Mouse (Mus musculus) hindbrain, embryonic 13.5 days (tissue): ENCODE measurements at regions not wholly inside any gene's neighbourhood (a gene's known extent, or its start where the extent isn't known, plus 50 kb on each side); places are given as distances from the start of the nearest gene placed in this dataset.

Source experiments
- ATAC-seq: fragments of 200-750 bp; cut with Nextera tagmentation; 2 replicates; pipeline ENCODE4 v1.8.0; 2017; ENCODE audit warnings: moderate TSS enrichment; ENCODE audit not compliant: low FRiP score
- H3K27ac ChIP-seq: fragments of 300-500 bp; sonication (generic); 2 replicates; pipeline ENCODE4 v1.5.1; 2015; ENCODE audit warnings: inconsistent platforms, mild to moderate bottlenecking, moderate library complexity
- H3K27me3 ChIP-seq: fragments of 300-500 bp; sonication (generic); 2 replicates; pipeline ENCODE4 v1.6.1; 2015; ENCODE audit warnings: mild to moderate bottlenecking, inconsistent platforms
- H3K36me3 ChIP-seq: fragments of 300-500 bp; sonication (generic); 2 replicates; pipeline ENCODE4 v1.6.1; 2015; ENCODE audit warnings: mild to moderate bottlenecking, inconsistent platforms
- H3K4me1 ChIP-seq: fragments of 300-500 bp; sonication (generic); replicated peaks from 2 replicates; pipeline ENCODE4 v1.6.1; 2015; ENCODE audit warnings: inconsistent platforms
- H3K4me2 ChIP-seq: fragments of 300-500 bp; sonication (generic); 2 replicates; pipeline ENCODE4 v1.6.1; 2015; ENCODE audit warnings: inconsistent platforms, mild to moderate bottlenecking, moderate library complexity
- H3K4me3 ChIP-seq: fragments of 300-500 bp; sonication (generic); 2 replicates; pipeline ENCODE4 v1.5.1; 2015; ENCODE audit warnings: mild to moderate bottlenecking, inconsistent platforms
- H3K9ac ChIP-seq: fragments of 300-500 bp; sonication (generic); 2 replicates; pipeline ENCODE4 v1.6.1; 2015; ENCODE audit warnings: mild to moderate bottlenecking, inconsistent platforms
- H3K9me3 ChIP-seq: fragments of 300-500 bp; sonication (generic); 2 replicates; pipeline ENCODE4 v1.6.1; 2016; ENCODE audit warnings: inconsistent platforms
- WGBS: fragments of 180-500 bp; shearing (Covaris S2); methylation state at CpG from one replicate; pipeline ENCODE4 v1.1.7; 2015; 5-methylcytosine and 5-hydroxymethylcytosine counted together

GRCm38 (mm10) chr14:71359581-71359980 is 759.9 kb upstream of the Fam160b2 start:
- 85% methylated on average over 1 of the region's 1 CpGs for WGBS
- Histone ChIP-seq H3K9ac (no peak overlapping the region), H3K4me3 (no peak overlapping the region), H3K36me3 (no peaks in the 10 kb centered on the region), H3K4me2 (no peak overlapping the region), H3K27ac (no peak overlapping the region), H3K9me3 (no peaks in the 10 kb centered on the region), H3K4me1 (no peaks in the 10 kb centered on the region), H3K27me3 (no peaks in the 10 kb centered on the region)
- no peak for ATAC-seq

GRCm38 (mm10) chr14:71338219-71338618 is 738.6 kb upstream of the Fam160b2 start:
- no peak for ATAC-seq
- 82% methylated on average over 5 of the region's 5 CpGs for WGBS
- no peaks in the 10 kb centered on the region for H3K9me3 ChIP-seq

DNA sequence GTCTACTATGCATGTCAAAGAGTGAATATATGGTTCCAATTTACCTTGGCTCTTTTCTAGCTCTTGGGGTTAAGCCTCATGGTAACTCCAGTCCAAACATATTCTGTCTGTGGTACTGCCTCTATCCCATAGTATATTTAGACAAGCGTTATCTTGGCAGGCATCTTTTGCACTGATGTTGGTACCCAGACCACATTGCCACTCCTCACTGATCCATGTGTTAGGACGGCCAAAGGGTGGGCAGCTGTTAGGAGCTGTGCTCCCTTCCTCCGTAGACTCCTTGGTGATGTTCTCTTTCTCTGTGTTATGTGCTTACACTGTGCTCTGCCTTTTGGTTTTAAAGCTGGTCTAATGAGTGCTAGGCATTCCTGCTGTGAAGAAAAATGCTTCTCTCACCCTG is 737.3 kb upstream of the Fam160b2 start:
- H3K4me3 ChIP-seq, result no peak overlapping the region
- no peak for ATAC-seq
- WGBS, result 87% methylated on average over 3 of the region's 3 CpGs

More at GRCm38 (mm10) chr14:71338219-71338618, 738.6 kb upstream of the Fam160b2 start:
- Histone ChIP-seq H3K4me1 (no peaks in the 10 kb centered on the region), H3K36me3 (no peaks in the 10 kb centered on the region), H3K9ac (no peak overlapping the region), H3K4me3 (no peak overlapping the region), H3K27me3 (no peaks in the 10 kb centered on the region), H3K4me2 (no peak overlapping the region), H3K27ac (no peak overlapping the region)

DNA sequence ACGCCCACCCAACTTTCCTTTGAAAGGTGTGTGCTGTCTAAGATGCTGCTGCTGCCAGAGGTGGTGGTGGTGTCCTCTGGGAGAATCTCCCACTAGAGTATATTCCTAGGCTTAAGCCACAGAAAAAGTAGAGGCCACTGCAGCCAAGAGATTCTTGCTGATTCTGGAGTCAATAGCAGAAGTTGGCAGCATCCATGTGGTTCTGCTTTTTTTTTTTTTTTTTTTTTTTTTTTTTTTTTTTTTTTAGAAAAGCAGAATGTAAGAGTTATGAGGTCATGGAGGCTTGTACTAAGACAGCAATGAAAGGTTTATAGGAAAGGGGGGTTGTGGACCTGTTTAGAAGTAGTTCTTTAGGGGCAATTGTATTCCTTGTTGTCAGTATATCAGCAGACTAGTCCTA is 734.4 kb upstream of the Fam160b2 start:
- H3K9me3 ChIP-seq, result no peaks in the 10 kb centered on the region
- H3K27ac ChIP-seq, result no peak overlapping the region
- no peak overlapping the region for H3K4me2 ChIP-seq
- no peaks in the 10 kb centered on the region for H3K36me3 ChIP-seq
- no peaks in the 10 kb centered on the region for H3K4me1 ChIP-seq
- H3K4me3 ChIP-seq, result no peak overlapping the region
- no peak for ATAC-seq
- H3K27me3 ChIP-seq, result no peaks in the 10 kb centered on the region
- no peak overlapping the region for H3K9ac ChIP-seq
- WGBS, result 94% methylated on average over 1 of the region's 1 CpGs

More for the DNA sequence above, 737.3 kb upstream of the Fam160b2 start:
- no peaks in the 10 kb centered on the region for H3K27me3 ChIP-seq
- no peaks in the 10 kb centered on the region for H3K36me3 ChIP-seq
- H3K9me3 ChIP-seq, result no peaks in the 10 kb centered on the region
- H3K4me2 ChIP-seq, result no peak overlapping the region
- no peak overlapping the region for H3K9ac ChIP-seq
- no peak overlapping the region for H3K27ac ChIP-seq
- no peaks in the 10 kb centered on the region for H3K4me1 ChIP-seq

DNA sequence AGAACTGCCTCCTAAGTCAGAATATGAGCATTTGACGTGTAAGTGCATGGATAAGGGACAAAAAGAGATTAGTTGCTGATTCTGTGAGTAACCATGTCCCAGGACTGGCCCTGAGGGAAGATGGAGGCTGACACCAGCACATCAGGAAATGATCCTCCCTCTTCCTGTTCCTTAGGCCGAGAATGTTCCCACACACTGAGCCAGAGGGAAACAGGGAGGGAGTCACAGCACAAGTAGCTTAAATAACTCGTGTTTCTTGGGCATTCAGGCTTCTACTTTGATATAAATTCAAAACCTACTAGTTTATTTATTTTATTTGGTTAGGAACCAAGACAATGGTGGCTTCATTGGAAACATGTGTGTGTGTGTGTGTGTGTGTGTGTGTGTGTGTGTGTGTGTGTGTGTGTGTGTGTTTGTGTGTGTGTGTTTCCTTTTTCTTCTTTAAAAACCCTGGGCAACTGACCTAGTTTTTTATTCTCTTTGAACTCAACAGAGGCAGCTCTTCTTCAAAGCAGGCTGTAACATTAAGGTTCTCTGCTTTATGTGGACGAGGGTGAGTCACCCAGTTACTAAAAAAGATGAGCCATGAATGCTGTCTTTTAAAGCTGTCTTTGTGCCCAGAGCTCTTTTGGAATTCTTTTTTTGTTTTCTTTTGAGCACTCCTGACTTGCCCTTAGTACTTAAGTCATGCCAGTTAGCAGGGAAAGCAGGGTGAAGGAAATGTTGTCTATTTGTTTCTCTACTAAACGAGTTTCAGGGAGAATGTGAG is 730.4 kb upstream of the Fam160b2 start:
- ATAC-seq, result no peak
- Histone ChIP-seq H3K9me3 (no peaks in the 10 kb centered on the region), H3K36me3 (no peaks in the 10 kb centered on the region), H3K27me3 (no peaks in the 10 kb centered on the region), H3K4me3 (no peak overlapping the region), H3K4me1 (no peaks in the 10 kb centered on the region), H3K9ac (no peak overlapping the region), H3K4me2 (no peak overlapping the region), H3K27ac (no peak overlapping the region)
- 49% methylated on average over 5 of the region's 5 CpGs for WGBS

GRCm38 (mm10) chr14:71327621-71328020 is 728.0 kb upstream of the Fam160b2 start:
- Histone ChIP-seq H3K4me1 (no peaks in the 10 kb centered on the region), H3K36me3 (no peaks in the 10 kb centered on the region), H3K27me3 (no peaks in the 10 kb centered on the region), H3K27ac (no peak overlapping the region), H3K9ac (no peak overlapping the region), H3K4me2 (no peak overlapping the region), H3K9me3 (no peaks in the 10 kb centered on the region), H3K4me3 (no peak overlapping the region)
- no peak for ATAC-seq

- Histone ChIP-seq H3K27ac (no peak overlapping the region), H3K4me2 (no peak overlapping the region), H3K9ac (no peak overlapping the region), H3K36me3 (no peaks in the 10 kb centered on the region), H3K9me3 (no peaks in the 10 kb centered on the region), H3K4me1 (no peaks in the 10 kb centered on the region), H3K27me3 (no peaks in the 10 kb centered on the region), H3K4me3 (no peak overlapping the region)
- 93% methylated on average over 2 of the region's 2 CpGs for WGBS
- no peak for ATAC-seq
These were observed 727.0 kb upstream of the Fam160b2 start for GRCm38 (mm10) chr14:71326521-71327105.

DNA sequence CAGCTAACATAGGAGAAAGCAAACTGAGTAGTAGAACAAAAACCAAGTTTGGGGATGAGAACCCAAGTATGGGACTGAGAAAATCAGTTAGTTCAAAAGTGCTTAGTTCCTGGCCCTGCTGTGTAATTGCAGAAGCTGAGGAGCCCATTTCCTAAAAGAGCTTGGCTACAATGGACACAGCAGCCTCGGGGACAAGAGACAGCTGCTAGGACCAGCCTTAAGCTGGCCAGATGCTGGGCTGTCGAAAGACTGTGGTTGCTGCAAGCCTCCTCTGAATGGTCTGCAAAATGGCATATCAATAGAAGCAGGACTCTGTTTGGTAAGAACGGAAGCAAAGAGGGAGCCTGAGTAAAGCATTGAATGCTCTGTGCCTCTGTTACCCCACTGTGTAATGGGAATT is 715.6 kb upstream of the Fam160b2 start:
- Histone ChIP-seq H3K9ac (no peak overlapping the region), H3K4me3 (no peak overlapping the region), H3K9me3 (no peaks in the 10 kb centered on the region), H3K4me1 (no peaks in the 10 kb centered on the region), H3K27me3 (no peaks in the 10 kb centered on the region), H3K27ac (no peak overlapping the region), H3K36me3 (no peaks in the 10 kb centered on the region), H3K4me2 (no peak overlapping the region)
- ATAC-seq, result no peak
- 50% methylated on average over 3 of the region's 3 CpGs for WGBS

GRCm38 (mm10) chr14:71299755-71300154 is 700.1 kb upstream of the Fam160b2 start:
- Histone ChIP-seq H3K27ac (no peak overlapping the region), H3K4me2 (no peak overlapping the region), H3K27me3 (no peaks in the 10 kb centered on the region), H3K9me3 (no peaks in the 10 kb centered on the region), H3K4me3 (no peak overlapping the region), H3K9ac (no peak overlapping the region), H3K4me1 (0 out of 2 replicates have a peak, but pooled peaks cover 5% of the 10 kb centered on the region), H3K36me3 (no peaks in the 10 kb centered on the region)
- ATAC-seq, result no peak
- WGBS, result 76% methylated on average over 6 of the region's 6 CpGs

GRCm38 (mm10) chr14:71281568-71281967 is 681.9 kb upstream of the Fam160b2 start:
- Histone ChIP-seq H3K4me2 (no peak overlapping the region), H3K9ac (no peak overlapping the region), H3K27me3 (no peaks in the 10 kb centered on the region), H3K9me3 (no peaks in the 10 kb centered on the region), H3K4me1 (no peaks in the 10 kb centered on the region; the same call in 1 of the 2 replicates), H3K4me3 (no peak overlapping the region), H3K36me3 (no peaks in the 10 kb centered on the region), H3K27ac (no peak overlapping the region)
- 49% methylated on average over 14 of the region's 14 CpGs for WGBS
- no peak for ATAC-seq

DNA sequence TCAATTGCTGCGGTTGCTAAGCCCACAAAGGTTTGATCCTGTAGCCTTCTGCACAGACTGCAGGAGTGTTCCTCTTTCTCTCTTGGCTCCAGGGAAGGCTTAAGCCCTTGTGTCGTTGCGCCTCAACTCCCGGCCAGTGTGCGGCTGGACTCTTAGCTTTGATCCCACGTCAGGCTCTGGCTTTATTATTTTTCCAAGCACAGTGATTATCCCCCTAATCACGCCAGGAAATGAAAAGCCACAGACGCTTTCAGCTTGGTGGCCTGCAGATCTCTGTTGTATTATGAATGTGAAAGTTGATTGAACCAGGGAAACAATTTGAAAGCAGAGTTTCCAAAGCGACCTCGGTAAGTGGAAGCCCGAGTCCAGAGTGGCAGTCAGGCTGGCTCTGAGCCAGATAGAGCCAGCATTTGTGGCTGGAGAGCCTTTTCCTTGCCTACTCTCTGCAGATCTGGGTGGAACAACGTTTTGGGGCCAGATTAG is 676.7 kb upstream of the Fam160b2 start:
- ATAC-seq, result no peak
- no peak overlapping the region for H3K4me2 ChIP-seq

DNA sequence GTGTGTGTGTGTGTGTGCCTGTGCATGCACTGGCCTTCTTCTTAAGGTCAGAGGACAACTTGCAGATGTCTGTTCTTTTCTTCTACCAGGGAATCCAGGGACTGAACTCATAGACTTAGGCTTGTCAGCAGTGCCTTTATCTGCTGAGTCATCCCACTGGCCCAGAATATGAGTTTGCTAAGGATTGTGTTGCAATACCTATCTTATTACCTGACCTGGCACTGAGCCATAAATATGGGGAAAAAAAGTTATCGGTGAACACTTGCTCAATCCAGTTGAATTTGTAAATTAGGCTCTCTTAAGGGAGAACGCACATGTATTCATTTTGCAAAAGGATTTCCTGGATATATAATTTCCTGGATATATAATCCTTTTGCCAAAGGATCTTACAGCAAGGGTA is 672.8 kb upstream of the Fam160b2 start:
- no peak for ATAC-seq
- Histone ChIP-seq H3K27ac (no peak overlapping the region), H3K4me1 (peaks cover 2% of the 10 kb centered on the region; the same call in 1 of the 2 replicates), H3K27me3 (no peaks in the 10 kb centered on the region), H3K4me3 (no peak overlapping the region), H3K9me3 (no peaks in the 10 kb centered on the region), H3K36me3 (no peaks in the 10 kb centered on the region), H3K4me2 (no peak overlapping the region), H3K9ac (no peak overlapping the region)
- WGBS, result 96% methylated on average over 2 of the region's 2 CpGs

More for the DNA sequence above, 676.7 kb upstream of the Fam160b2 start:
- no peaks in the 10 kb centered on the region for H3K36me3 ChIP-seq
- H3K27ac ChIP-seq, result no peak overlapping the region; the same call in 1 of the 2 replicates
- H3K27me3 ChIP-seq, result no peaks in the 10 kb centered on the region
- H3K9ac ChIP-seq, result no peak overlapping the region
- no peaks in the 10 kb centered on the region; the same call in 1 of the 2 replicates for H3K4me1 ChIP-seq
- no peak overlapping the region for H3K4me3 ChIP-seq
- WGBS, result 56% methylated on average over 12 of the region's 12 CpGs
- no peaks in the 10 kb centered on the region for H3K9me3 ChIP-seq

GRCm38 (mm10) chr14:71257650-71258049 is 658.0 kb upstream of the Fam160b2 start:
- Histone ChIP-seq H3K9me3 (no peaks in the 10 kb centered on the region), H3K4me2 (no peak overlapping the region), H3K4me1 (no peaks in the 10 kb centered on the region), H3K4me3 (no peak overlapping the region), H3K27me3 (no peaks in the 10 kb centered on the region), H3K27ac (no peak overlapping the region), H3K9ac (no peak overlapping the region), H3K36me3 (no peaks in the 10 kb centered on the region)
- WGBS, result 93% methylated on average over 4 of the region's 4 CpGs
- ATAC-seq, result no peak
